Mouse (Mus musculus) forebrain, embryonic 11.5 days (tissue): Measurements from ENCODE around the gene Tmem19. TPM values are rescaled to one million over a fixed set of nuclear protein-coding genes. Genes with fewer than 3 reads are reported as not detected.

Source experiments
- ATAC-seq: fragments of 200-750 bp; cut with Nextera tagmentation; replicated peaks from 2 replicates; pipeline ENCODE4 v1.8.0; 2017; ENCODE audit warnings: moderate TSS enrichment; ENCODE audit not compliant: low FRiP score
- DNase-seq: peaks from one replicate; pipeline ENCODE4 v3.0.0-alpha.2; 2017; ENCODE audit warnings: low spot score
- H3K27ac ChIP-seq: fragments of 300-500 bp; sonication (generic); 2 replicates; pipeline ENCODE4 v1.5.1; 2014; ENCODE audit warnings: low read depth, low read length
- H3K27me3 ChIP-seq: fragments of 300-500 bp; sonication (generic); 2 replicates; pipeline ENCODE4 v1.6.1; 2014; ENCODE audit warnings: mild to moderate bottlenecking, low read length, mixed read lengths; ENCODE audit not compliant: control insufficient read depth, insufficient read depth
- H3K36me3 ChIP-seq: fragments of 300-500 bp; sonication (generic); 2 replicates; pipeline ENCODE4 v1.6.1; 2014; ENCODE audit warnings: mild to moderate bottlenecking, low read length, moderate library complexity, mixed read lengths; ENCODE audit not compliant: control insufficient read depth, insufficient read depth
- H3K4me1 ChIP-seq: fragments of 300-500 bp; sonication (generic); replicated peaks from 2 replicates; pipeline ENCODE4 v1.6.1; 2014; ENCODE audit warnings: low read length, mixed read lengths; ENCODE audit not compliant: control insufficient read depth, insufficient read depth
- H3K4me2 ChIP-seq: fragments of 300-500 bp; sonication (generic); 2 replicates; pipeline ENCODE4 v1.6.1; 2014; ENCODE audit warnings: low read depth, mild to moderate bottlenecking, low read length, moderate library complexity, mixed read lengths; ENCODE audit not compliant: severe bottlenecking
- H3K4me3 ChIP-seq: fragments of 300-500 bp; sonication (generic); 2 replicates; pipeline ENCODE4 v1.5.1; 2014; ENCODE audit warnings: low read depth, low read length
- H3K9ac ChIP-seq: fragments of 300-500 bp; sonication (generic); 2 replicates; pipeline ENCODE4 v1.6.1; 2014; ENCODE audit warnings: low read length
- H3K9me3 ChIP-seq: fragments of 300-500 bp; sonication (generic); 2 replicates; pipeline ENCODE4 v1.6.1; 2016; ENCODE audit warnings: low read length, mixed read lengths; ENCODE audit not compliant: control insufficient read depth
- WGBS: fragments of 180-500 bp; shearing (Covaris S2); extraction: QIAGEN DNeasy Blood & Tissue Kit; methylation state at CpG from one replicate; pipeline ENCODE4 v1.1.7; 2014; 5-methylcytosine and 5-hydroxymethylcytosine counted together
- polyA plus RNA-seq: library from polyadenylated mRNA; unstranded; fragments of >200 nt; fragmentation: Nextera tagmentation; extraction: Ambion mirVana; gene quantifications from 2 replicates; pipeline ENCODE4 v1.2.1, GENCODE M21; 2014

Tmem19 gene
- polyA plus RNA-seq, 1 experiment from 2014 or later: 32.6 TPM

GRCm38 (mm10) chr10:115309191-115309590 lies 53.1 kb downstream of the Tmem19 start:
- WGBS: 89% methylated on average over 4 of the region's 4 CpGs

GRCm38 (mm10) chr10:115307331-115307875 lies 54.9 kb downstream of the Tmem19 start:
- no peak for ATAC-seq
- Histone ChIP-seq H3K4me2 (no peak overlapping the region), H3K9ac (no peak overlapping the region), H3K4me3 (no peak overlapping the region), H3K27me3 (no peaks in the 10 kb centered on the region), H3K4me1 (no peaks in the 10 kb centered on the region), H3K36me3 (no peaks in the 10 kb centered on the region), H3K9me3 (no peaks in the 10 kb centered on the region), H3K27ac (no peak overlapping the region)
- peak; percentile 2 for DNase-seq
- WGBS: 91% methylated on average over 7 of the region's 7 CpGs

More at GRCm38 (mm10) chr10:115309191-115309590, 53.1 kb downstream of the Tmem19 start:
- H3K27me3 ChIP-seq: no peaks in the 10 kb centered on the region
- no peaks in the 10 kb centered on the region for H3K36me3 ChIP-seq
- H3K9me3 ChIP-seq: no peaks in the 10 kb centered on the region
- ATAC-seq (no peak), DNase-seq (peak; percentile 29)
- H3K4me3 ChIP-seq: no peak overlapping the region
- H3K9ac ChIP-seq: no peak overlapping the region
- H3K4me1 ChIP-seq: peaks cover 7% of the 10 kb centered on the region
- no peak overlapping the region for H3K27ac ChIP-seq
- H3K4me2 ChIP-seq: no peak overlapping the region

GRCm38 (mm10) chr10:115298683-115299082 lies 63.6 kb downstream of the Tmem19 start:
- H3K36me3 ChIP-seq: no peaks in the 10 kb centered on the region
- WGBS: 94% methylated on average over 4 of the region's 4 CpGs

GRCm38 (mm10) chr10:115297582-115297981 lies 64.7 kb downstream of the Tmem19 start:
- no peaks in the 10 kb centered on the region for H3K27me3 ChIP-seq
- ATAC-seq (no peak), DNase-seq (no peak)
- H3K4me2 ChIP-seq: no peak overlapping the region
- H3K4me1 ChIP-seq: no peaks in the 10 kb centered on the region
- H3K9me3 ChIP-seq: no peaks in the 10 kb centered on the region
- no peak overlapping the region for H3K27ac ChIP-seq
- 94% methylated on average over 5 of the region's 5 CpGs for WGBS
- no peaks in the 10 kb centered on the region for H3K36me3 ChIP-seq
- no peak overlapping the region for H3K4me3 ChIP-seq
- H3K9ac ChIP-seq: no peak overlapping the region

More at GRCm38 (mm10) chr10:115298683-115299082, 63.6 kb downstream of the Tmem19 start:
- Histone ChIP-seq H3K27ac (no peak overlapping the region), H3K4me3 (no peak overlapping the region), H3K9me3 (no peaks in the 10 kb centered on the region), H3K9ac (no peak overlapping the region), H3K4me1 (no peaks in the 10 kb centered on the region), H3K4me2 (no peak overlapping the region), H3K27me3 (no peaks in the 10 kb centered on the region)
- DNase-seq: no peak
- ATAC-seq: no peak

- DNase-seq: peak; percentile 29
- ATAC-seq: no peak
Measured at GRCm38 (mm10) chr10:115296401-115296935, 65.8 kb downstream of the Tmem19 start.

GRCm38 (mm10) chr10:115295162-115295561 lies 67.1 kb downstream of the Tmem19 start:
- H3K27me3 ChIP-seq: no peaks in the 10 kb centered on the region
- no peaks in the 10 kb centered on the region for H3K9me3 ChIP-seq
- no peak overlapping the region for H3K4me3 ChIP-seq
- DNase-seq (peak; percentile 30), ATAC-seq (no peak)
- H3K27ac ChIP-seq: no peak overlapping the region
- no peak overlapping the region for H3K9ac ChIP-seq
- no peaks in the 10 kb centered on the region for H3K4me1 ChIP-seq
- WGBS: 94% methylated on average over 3 of the region's 3 CpGs
- H3K36me3 ChIP-seq: no peaks in the 10 kb centered on the region
- no peak overlapping the region for H3K4me2 ChIP-seq

More at GRCm38 (mm10) chr10:115296401-115296935, 65.8 kb downstream of the Tmem19 start:
- 88% methylated on average over 9 of the region's 9 CpGs for WGBS
- Histone ChIP-seq H3K9me3 (no peaks in the 10 kb centered on the region), H3K27ac (no peak overlapping the region), H3K27me3 (no peaks in the 10 kb centered on the region), H3K4me3 (no peak overlapping the region), H3K4me2 (no peak overlapping the region), H3K9ac (no peak overlapping the region), H3K4me1 (no peaks in the 10 kb centered on the region), H3K36me3 (no peaks in the 10 kb centered on the region)

- no peaks in the 10 kb centered on the region for H3K4me1 ChIP-seq
- H3K4me3 ChIP-seq: no peak overlapping the region
- no peak overlapping the region for H3K27ac ChIP-seq
- 94% methylated on average over 7 of the region's 7 CpGs for WGBS
- no peaks in the 10 kb centered on the region for H3K9me3 ChIP-seq
- DNase-seq: no peak
- H3K27me3 ChIP-seq: no peaks in the 10 kb centered on the region
- no peak overlapping the region for H3K4me2 ChIP-seq
- no peak for ATAC-seq
- no peaks in the 10 kb centered on the region for H3K36me3 ChIP-seq
- no peak overlapping the region for H3K9ac ChIP-seq
Measured at GRCm38 (mm10) chr10:115294715-115295114, 67.6 kb downstream of the Tmem19 start.

GRCm38 (mm10) chr10:115293946-115294345 lies 68.4 kb downstream of the Tmem19 start:
- DNase-seq (peak; percentile 19), ATAC-seq (no peak)
- Histone ChIP-seq H3K4me1 (no peaks in the 10 kb centered on the region), H3K9me3 (no peaks in the 10 kb centered on the region), H3K9ac (no peak overlapping the region), H3K36me3 (no peaks in the 10 kb centered on the region), H3K4me3 (no peak overlapping the region), H3K27me3 (no peaks in the 10 kb centered on the region), H3K4me2 (no peak overlapping the region), H3K27ac (no peak overlapping the region)
- 93% methylated on average over 7 of the region's 7 CpGs for WGBS

GRCm38 (mm10) chr10:115290671-115291070 lies 71.6 kb downstream of the Tmem19 start:
- ATAC-seq (no peak), DNase-seq (no peak)
- H3K27ac ChIP-seq: no peak overlapping the region
- no peaks in the 10 kb centered on the region for H3K9me3 ChIP-seq
- no peak overlapping the region for H3K4me2 ChIP-seq
- no peak overlapping the region for H3K9ac ChIP-seq
- H3K4me1 ChIP-seq: no peaks in the 10 kb centered on the region
- no peak overlapping the region for H3K4me3 ChIP-seq
- H3K27me3 ChIP-seq: no peaks in the 10 kb centered on the region
- H3K36me3 ChIP-seq: no peaks in the 10 kb centered on the region; the same call in 1 of the 2 replicates
- WGBS: 95% methylated on average over 9 of the region's 9 CpGs
